Mouse (Mus musculus) large intestine, adult 2 months (tissue): ENCODE measurements at regions not wholly inside any gene's neighbourhood (a gene's known extent, or its start where the extent isn't known, plus 50 kb on each side); places are given as distances from the start of the nearest gene placed in this dataset.

Experiments
- DNase-seq: peaks from one replicate; pipeline ENCODE4 v3.0.0-alpha.2; 2012; ENCODE audit warnings: low read depth, low spot score
- WGBS: fragments of 180-500 bp; shearing (Covaris S2); methylation state at CpG from one replicate; pipeline ENCODE4 v1.1.7; 2018; 5-methylcytosine and 5-hydroxymethylcytosine counted together

DNA sequence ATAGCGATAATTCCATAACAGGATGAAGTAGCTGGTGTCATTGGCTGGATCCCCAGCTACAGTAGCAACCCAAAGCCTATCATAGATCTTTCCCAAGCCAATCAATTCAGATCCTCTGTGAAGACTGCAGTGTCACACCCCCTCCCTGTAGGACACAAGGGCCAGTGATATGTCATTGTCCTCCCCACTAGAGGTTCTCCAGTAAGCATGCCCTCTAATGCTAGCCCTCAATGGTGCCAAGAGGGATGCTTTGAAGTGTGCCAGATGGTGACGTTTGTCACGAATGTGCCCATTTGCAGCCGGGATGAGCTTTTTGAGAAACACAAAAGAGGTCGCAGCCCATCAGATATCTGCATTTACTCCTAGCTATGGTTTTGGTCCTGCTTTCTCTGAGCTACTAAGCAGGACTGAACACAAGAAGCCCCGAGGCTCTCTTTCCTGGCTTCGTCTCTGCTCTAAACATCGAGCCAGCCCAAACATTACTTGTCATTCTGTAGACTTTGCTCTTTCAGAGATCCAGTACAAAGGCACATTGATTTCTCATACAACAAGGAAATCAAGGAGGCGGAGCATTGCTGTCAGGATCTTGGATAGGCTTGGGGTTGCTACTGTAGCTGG is 214.2 kb downstream of the Gm19410 start:
- WGBS, result 54% methylated on average over 9 of the region's 9 CpGs
- DNase-seq, result no peak

DNA sequence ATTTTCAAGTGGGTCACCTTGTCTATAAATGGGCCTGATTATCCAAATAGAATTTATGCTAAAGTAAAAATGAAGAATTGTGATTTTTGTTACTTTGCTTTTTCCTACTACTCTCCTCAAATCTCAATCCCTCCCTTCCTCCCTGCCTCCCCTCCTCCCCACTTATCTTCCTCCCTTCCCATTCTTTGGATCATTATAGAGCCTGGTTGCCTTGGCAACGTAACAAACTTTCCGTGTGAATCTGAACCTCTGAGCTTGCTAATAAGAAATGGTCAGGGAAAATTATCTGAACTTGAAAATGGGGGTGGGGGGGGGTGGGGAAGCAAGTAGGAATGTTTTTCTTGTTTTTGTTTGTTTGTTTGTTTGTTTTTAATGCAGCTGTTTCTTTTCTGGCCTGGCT is 217.5 kb downstream of the Gm19410 start:
- no peak for DNase-seq
- 64% methylated on average over 2 of the region's 2 CpGs for WGBS

DNA sequence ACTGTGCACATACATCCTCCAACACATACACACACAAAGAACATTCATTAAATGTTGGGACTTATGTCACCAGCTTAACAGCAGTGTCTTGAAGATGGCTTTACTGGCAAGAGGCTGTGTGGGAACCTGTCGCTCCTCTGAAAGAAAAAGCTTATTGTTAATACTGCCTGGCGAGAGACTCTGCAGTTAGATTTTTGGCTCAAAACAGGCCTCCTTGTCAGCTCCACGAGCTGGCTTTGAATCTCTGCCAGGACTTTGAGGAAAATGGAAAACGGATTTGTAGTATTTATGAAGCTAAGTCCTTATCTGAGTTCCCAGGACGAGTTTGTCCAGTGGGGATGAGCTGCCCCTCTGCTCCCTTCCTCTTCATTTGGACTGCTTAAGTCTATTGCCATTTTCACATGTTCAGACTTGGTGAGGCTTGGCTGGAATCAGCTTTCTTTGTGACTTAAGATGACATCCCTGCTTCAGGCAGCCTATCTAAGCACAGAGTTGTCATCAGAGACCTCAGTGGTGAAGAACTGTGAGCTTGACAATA is 219.6 kb downstream of the Gm19410 start:
- DNase-seq, result no peak
- 18% methylated on average over 5 of the region's 5 CpGs for WGBS

DNA sequence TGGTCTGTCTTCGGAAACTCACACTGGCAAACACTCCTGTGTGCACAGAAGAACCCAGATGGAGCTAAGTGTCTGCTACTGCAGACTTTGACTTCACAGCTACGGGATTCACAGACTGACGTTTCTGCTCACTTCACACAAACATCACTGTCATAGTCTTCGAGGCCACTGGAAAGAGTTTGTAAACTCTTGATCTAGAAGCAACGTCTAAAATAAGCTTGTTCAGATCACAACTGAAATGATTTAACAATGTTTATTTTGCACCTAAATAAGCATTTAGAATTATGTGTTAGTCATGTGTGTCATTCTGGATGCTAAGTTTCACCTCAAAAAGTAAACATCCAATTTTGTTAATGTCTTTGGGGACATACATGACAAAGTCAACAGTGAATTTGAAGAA is 221.7 kb downstream of the Gm19410 start:
- no peak for DNase-seq
- WGBS, result 46% methylated on average over 5 of the region's 5 CpGs

DNA sequence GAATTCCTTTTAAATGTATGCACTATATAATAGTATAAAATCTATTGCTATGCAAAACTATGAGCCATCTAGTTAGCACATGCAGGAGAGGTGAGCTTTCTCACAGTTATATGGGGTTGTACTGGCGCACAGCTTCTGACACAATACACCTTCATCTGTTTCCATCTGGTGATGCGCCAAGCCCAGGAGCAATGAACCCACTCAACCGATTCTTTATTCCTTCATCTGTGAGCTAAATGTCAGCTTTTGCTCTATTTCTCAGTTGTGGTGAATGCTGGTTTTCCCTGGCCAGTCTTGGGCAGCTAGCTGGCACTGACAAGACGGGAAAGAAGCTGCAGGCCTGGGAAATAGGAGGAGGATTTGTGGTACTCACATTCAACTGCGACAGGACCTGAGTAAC is 225.4 kb downstream of the Gm19410 start:
- WGBS, result 87% methylated on average over 5 of the region's 5 CpGs
- no peak for DNase-seq

DNA sequence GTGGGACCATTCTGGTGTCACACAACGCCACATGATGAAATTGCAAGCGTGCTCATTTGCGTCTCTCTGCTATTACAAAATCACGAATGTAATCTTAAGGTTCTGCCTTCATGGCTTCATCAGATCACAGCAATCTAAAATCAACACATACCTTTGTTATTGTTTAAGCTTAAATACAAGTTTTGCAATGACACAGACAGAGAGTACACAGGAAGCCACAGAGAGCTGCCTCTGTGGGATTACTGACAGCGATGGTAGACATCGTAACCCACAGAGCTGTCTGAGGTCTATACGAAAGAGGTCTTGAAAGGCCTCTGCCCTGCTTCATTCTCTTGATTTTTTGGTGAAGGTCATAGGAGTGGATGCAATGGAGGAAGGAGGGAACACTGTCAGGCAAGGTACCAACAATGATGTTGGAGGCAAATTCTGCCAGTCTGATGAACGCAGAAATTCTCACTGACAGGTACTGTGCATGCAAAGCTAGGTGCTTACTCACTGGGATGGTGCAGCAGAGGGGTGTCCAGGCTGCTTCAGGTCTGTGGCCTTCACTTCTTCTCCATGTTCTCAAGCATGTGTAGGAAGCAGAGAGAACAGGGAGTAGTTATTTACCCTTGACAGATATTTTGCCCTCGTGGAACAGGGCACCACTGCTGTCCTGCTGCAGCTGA is 226.5 kb downstream of the Gm19410 start:
- WGBS, result 86% methylated on average over 9 of the region's 9 CpGs
- no peak for DNase-seq

DNA sequence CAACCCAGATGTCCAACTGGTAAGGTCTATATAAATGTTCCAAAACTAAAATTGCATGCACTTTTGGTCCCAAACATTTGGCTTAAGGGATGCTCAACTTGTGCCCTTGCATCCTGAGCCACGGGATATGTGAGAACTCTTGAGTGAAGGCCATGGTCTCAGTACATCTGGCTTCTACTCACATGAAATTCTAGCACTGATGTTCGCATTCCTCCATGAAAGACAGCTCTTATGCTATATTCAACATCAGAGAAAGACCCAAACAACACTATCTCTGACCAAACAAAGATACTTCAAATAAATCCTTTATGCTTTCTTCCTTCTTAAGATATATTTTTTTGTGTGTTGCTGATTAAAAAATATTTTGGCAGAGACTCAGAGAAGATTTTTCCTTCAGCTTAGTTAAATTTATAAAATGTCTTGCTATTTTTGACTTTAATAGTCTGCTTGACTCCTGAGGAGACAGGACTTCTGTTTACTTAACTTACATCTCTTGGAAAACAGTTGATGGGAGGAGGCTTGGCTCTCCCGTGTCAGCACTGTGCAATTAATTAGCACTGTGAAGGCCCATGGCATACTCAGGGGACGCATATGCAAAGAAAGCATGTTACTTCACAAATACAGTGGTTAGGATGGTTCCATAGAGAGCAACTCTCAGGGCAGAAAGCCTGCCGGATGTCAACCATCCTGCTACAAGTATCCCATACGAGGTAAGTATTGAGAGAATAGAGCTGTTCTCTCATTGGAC is 230.9 kb downstream of the Gm19410 start:
- WGBS, result 73% methylated on average over 6 of the region's 6 CpGs
- no peak for DNase-seq

DNA sequence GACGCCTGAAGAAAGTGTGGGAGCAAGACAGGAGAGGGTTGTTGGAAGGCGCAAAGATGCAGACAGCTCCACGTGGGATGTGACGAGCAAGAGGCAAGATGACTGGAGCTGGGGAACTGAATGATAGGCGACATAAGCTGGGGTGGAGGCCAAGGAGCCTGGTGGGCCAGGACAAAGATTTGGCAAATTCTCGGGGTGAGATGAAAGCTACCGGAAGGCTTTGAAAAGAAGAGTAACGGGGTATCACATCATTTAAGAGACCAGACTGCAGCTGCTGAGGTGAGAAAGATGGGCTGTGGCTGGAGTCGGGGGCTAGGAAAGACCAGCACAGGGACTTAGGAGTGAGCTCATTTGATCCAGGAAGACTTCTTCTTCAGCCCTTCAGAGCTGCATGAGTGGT is 234.0 kb downstream of the Gm19410 start:
- DNase-seq, result no peak
- 89% methylated on average over 9 of the region's 9 CpGs for WGBS

DNA sequence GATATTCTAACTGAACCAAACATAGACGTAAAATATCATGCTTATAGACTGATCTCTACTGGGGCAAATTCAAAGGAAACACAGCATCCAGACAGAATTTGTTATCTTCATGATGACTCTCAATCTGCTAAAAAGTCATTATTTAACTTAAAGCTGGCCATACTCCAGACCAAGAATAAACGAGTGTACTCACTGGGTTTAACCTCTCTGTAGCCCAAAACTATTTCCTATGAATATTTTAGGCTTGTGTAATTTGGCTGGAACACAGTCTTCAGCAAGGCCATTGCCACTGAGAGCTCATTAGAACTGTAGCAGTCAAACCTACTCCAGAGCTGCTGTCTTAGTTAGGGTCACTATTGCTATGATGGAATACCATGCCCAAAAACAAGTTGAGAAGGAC is 238.8 kb downstream of the Gm19410 start:
- no peak for DNase-seq
- WGBS, result 48% methylated on average over 2 of the region's 2 CpGs

DNA sequence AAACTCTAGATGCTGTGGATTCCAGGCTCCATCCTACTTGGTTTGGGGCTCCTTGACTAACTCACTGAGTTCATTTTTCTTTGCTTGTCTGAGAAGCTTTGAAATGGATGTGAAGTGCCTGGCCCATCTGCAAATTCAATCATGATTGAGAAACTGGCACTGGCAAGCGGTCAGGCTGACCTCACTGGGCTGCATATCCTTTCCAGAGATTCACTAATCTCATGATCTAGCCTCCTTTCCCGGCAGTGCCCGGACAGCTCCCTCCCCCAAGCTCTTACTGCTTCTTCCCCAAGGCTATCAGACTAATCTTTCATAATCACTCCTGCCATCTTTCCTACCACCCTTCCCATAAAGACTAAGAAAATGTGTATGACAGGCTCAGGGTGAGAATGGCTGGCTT is 239.9 kb downstream of the Gm19410 start:
- 76% methylated on average over 3 of the region's 3 CpGs for WGBS
- no peak for DNase-seq

DNA sequence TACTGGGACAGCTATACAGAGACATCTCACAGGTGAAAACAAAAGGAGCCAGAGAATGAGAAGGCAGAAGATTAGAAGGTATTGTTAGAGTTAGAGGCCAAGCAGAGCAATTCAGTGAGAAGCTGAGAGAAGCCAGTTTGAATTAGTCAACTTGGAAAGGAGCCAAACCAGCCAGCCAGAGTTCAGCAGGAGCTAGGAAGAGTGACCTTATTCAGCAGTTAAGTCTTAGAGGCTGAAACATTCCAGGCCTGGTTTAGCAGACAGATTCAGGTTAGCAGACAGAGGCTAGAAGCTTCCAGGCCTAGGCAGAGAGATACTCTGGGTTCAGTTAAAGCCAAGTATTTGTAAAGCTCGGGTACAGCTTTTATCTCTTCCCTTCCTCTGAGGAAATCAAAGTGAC is 242.1 kb downstream of the Gm19410 start:
- 91% methylated on average over 1 of the region's 1 CpGs for WGBS
- DNase-seq, result no peak

DNA sequence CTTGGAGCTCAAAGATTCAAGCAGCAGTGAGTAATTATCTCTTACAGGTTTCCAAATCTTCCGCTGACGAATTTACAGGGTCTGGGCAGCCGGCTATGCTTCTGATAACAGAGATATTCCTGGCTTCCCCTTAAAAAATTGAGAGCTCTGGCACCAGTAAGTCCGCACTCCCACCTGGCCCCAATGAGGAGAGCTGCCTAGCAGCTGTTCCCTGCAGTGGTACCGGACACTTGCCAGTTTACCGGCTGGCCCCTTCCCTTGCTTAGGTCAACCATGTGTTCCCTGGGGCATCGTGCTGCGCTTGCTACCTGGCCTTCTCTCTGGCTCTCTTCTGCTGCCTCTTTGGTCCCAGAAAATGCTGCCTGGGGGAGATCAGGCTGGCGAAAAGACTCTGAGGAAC is 244.0 kb downstream of the Gm19410 start:
- DNase-seq, result no peak
- 89% methylated on average over 9 of the region's 9 CpGs for WGBS

DNA sequence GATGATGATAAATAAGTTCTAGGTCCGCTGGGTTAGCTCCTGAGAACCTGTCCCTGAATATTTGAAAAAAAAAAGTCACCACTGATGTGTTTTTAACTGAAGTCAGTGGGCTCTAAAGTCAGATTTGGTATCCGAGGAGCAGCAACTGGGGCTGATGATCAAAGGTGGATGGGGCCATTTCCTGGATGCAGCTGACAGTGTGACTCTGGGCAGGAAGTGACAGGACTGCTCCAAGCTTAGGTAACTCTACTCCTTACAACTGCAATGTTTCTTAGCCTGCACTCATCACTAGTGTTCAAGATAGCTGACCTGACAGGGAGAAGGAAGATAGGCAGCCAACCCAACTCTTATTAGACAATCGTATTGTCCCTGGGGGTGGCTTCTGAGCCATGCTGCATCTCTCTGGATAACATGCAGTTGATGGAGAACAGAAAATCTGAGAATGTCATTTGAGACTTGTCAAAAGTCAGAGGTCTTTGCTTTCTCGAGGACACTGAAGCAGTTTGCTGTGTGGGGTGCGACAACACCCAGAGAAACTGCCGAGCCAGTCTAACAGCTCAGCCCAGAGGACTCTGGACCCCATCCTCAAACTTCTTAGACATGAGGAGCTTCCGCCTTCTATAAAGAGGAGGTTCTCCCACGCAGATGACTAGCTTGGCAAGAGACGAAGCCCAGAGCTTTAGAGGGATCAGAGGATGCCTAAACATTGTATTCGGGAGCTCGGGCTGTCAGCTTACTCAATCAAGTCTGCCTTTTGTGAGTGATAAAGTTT is 245.0 kb downstream of the Gm19410 start:
- 43% methylated on average over 11 of the region's 11 CpGs for WGBS
- no peak for DNase-seq

DNA sequence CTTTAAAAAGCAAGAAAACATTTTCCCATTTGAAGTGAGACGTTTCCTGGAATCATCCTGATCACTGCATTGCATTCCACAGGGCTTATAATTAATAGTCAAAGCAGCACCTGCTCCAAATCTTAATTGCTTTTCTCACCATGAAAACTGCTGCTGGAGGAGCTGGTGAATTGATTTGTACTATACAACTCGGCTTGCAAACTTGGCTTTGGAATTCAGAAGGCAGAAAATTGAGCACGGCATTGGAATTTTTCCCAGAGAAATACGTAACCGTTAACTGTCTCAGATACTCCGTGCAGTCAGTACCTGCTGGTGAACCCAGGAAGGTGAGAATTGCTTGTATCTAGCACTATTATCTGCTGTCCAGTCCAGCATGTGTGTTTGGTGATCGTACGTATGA is 249.3 kb downstream of the Gm19410 start:
- DNase-seq, result no peak
- 79% methylated on average over 8 of the region's 8 CpGs for WGBS

DNA sequence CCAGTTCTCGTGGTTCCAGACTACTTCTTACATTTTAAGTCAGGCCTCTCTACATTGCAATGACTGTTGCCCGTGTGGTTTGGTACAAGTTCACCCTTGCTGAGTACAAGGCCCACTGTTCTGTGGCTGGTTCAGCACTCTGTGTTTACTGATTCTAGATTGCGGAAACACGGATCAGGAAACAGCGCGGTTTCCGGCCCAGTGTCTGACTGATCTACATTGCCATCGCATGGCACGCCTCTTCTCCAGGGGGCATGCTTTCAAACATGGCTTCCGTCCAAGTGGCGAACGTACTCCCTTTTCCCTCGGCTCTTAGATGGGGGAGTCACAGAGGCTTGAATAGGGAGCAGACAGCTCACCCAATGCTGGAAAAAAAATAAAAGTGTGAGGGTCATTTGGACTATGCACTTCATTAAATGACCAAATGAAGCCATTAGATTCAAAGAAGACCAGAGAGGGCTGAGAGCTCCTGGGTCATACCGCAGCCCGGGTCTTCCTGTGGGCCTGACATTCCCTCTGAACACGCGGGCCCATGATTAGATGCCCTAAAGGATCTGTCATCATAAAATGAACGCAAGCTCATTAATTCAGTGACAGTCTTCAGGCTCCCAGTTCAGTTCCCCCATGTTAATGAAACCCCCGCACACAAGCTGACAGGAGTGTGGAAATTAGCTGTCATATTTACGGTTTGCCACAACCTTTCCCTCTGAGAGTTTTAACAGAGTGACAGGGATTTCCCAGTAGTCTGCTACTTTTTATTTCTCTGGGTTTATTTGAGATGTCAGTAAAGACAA is 250.9 kb downstream of the Gm19410 start:
- 89% methylated on average over 20 of the region's 20 CpGs for WGBS
- DNase-seq, result no peak

DNA sequence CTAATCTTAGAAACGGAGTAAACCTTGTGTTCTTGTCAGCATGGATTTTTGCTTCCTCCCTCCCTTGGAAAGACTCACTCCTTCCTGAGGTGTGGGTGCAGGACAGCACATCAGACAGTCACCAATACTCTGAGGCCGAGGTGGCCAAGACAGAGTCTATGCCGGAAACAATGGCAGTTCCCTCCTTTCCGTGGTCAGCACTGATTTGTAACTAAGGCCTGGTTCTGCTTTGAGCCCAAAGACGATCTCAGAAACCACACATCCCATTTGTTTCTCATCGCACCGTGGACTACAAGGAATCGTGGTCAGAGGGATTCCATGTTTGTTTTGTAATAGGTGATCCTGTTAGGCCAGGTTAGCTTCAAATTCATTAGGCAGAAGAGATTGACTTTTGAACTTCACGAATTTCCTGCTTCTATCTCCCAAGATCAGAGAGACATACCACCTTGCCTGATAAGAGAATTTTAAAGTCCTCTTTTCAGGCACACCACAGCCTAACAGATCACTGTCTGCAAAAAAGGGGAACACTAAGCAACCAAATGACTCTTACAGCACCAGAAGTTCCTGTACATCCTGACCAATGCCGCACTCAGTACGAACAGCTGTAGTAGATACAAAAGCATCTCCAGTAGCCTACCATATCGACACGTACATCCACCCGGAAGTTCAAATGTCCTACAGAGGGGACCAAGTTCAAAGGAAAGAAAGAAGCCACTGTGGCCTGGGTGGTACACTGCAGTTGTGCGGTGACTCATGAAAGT is 253.6 kb downstream of the Gm19410 start:
- no peak for DNase-seq
- 82% methylated on average over 15 of the region's 15 CpGs for WGBS

DNA sequence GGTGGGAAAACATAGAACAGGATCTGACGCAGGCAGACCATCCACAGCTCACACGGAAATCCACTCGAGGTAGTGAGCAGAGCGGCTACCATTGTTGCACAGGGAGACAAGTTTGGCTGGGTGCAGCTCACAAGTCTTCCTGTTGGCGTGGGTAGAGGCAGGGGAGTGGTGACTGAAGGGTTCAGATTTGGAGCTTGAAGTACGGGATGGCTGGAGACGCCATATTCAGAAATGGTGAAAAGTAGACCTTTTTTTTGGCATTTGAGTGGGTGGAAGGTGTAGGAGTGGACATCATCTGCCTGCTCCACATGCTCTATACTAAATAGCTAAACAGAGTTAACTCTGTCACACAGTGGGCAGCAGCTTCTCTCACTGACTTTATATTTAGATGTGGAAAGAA is 254.3 kb downstream of the Gm19410 start:
- WGBS, result 94% methylated on average over 7 of the region's 7 CpGs
- no peak for DNase-seq

DNA sequence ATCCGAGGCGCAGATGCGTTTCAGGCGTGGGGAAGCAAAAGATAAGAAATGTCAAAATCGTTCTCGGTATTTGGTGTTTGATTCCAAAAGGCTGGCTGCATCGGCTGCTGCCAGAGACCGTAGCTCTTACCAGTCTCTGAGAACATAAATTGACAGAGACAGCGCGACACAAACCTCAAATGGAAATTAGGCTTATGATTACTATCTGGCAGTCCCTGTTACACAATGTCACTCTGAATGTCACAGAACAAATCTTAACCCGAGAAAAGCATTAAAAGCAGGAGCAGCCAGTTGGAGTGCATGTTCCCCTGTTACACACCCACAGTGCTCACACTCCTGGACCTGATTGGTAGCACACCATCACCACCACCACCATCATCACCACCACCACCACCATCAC is 262.0 kb downstream of the Gm19410 start:
- no peak for DNase-seq
- WGBS, result 93% methylated on average over 11 of the region's 11 CpGs
